Mouse (Mus musculus): Measurements from ENCODE around the gene Ankrd31. TPM values are rescaled to one million over a fixed set of nuclear protein-coding genes. Genes with fewer than 3 reads are reported as not detected.
"Not testable (repeated sequence)": the region's sequence is repeated elsewhere in the genome, so short reads cannot be mapped to it uniquely, and the experiment has no call there.

Gene Ankrd31
- total RNA-seq, 2 experiments from 2014 or later: not detected

- ATAC-seq (replicated peaks; ENCODE audit: poor library complexity, severe bottlenecking): no peak
Observed at GRCm38 (mm10) chr13:96933367-96933766, 185.3 kb downstream of the Ankrd31 start.

- ATAC-seq (replicated peaks; ENCODE audit: poor library complexity, severe bottlenecking): no peak
Observed at GRCm38 (mm10) chr13:96936173-96936777, 188.2 kb downstream of the Ankrd31 start.

- ATAC-seq (replicated peaks; ENCODE audit: poor library complexity, severe bottlenecking): no peak
Observed at GRCm38 (mm10) chr13:96937059-96937558, 189.0 kb downstream of the Ankrd31 start.

GRCm38 (mm10) chr13:96939680-96940079, 191.6 kb downstream of the Ankrd31 start:
- ATAC-seq (replicated peaks; ENCODE audit: poor library complexity, severe bottlenecking): no peak

GRCm38 (mm10) chr13:96941481-96941880, 193.4 kb downstream of the Ankrd31 start:
- not testable (repeated sequence) for ATAC-seq (replicated peaks; ENCODE audit: poor library complexity, severe bottlenecking)

- no peak for ATAC-seq (replicated peaks; ENCODE audit: poor library complexity, severe bottlenecking)
Observed at GRCm38 (mm10) chr13:96943571-96943970, 195.5 kb downstream of the Ankrd31 start.

- no peak for ATAC-seq (replicated peaks; ENCODE audit: poor library complexity, severe bottlenecking)
Observed at GRCm38 (mm10) chr13:96945748-96946147, 197.7 kb downstream of the Ankrd31 start.

GRCm38 (mm10) chr13:96947722-96948121, 199.7 kb downstream of the Ankrd31 start:
- no peak for ATAC-seq (replicated peaks; ENCODE audit: poor library complexity, severe bottlenecking)

- ATAC-seq (replicated peaks; ENCODE audit: poor library complexity, severe bottlenecking): no peak
Observed at GRCm38 (mm10) chr13:96951880-96952279, 203.8 kb downstream of the Ankrd31 start.

- ATAC-seq (replicated peaks; ENCODE audit: poor library complexity, severe bottlenecking): no peak
Observed at GRCm38 (mm10) chr13:96956466-96956865, 208.4 kb downstream of the Ankrd31 start.

Other genes starting within 250 kb of the Ankrd31 start
- 11.5 and 15.2 TPM in 2 replicates for gene Polk, start 205.7 kb upstream of the Ankrd31 start, total RNA-seq (2014; fragmentation: Nextera tagmentation)
- gene Polk, start 205.7 kb upstream of the Ankrd31 start, total RNA-seq (2017): 9.9 and 13.3 TPM in 2 replicates
- gene Col4a3bp, start 205.7 kb upstream of the Ankrd31 start, total RNA-seq (2014; fragmentation: Nextera tagmentation): 30.6 and 31.5 TPM in 2 replicates
- gene Col4a3bp, start 205.7 kb upstream of the Ankrd31 start, total RNA-seq (2017): 37.2 and 54.6 TPM in 2 replicates
- 50.1 and 53.2 TPM in 2 replicates for gene Hmgcr, start 77.3 kb upstream of the Ankrd31 start, total RNA-seq (2014; fragmentation: Nextera tagmentation)
- 36.8 and 43.4 TPM in 2 replicates for gene Hmgcr, start 77.3 kb upstream of the Ankrd31 start, total RNA-seq (2017)
- gene Gcnt4, start 176.4 kb downstream of the Ankrd31 start, total RNA-seq (2014; fragmentation: Nextera tagmentation): 0.69 and 1.1 TPM in 2 replicates
- gene Gcnt4, start 176.4 kb downstream of the Ankrd31 start, total RNA-seq (2017): 0.65 and 0.88 TPM in 2 replicates